Mouse (Mus musculus): ENCODE results near the gene Abt1.

Gene Abt1

GRCm38 (mm10) chr13:23438521-23438920, 14.9 kb upstream of the Abt1 start:
- DNase-seq (ENCODE audit: low spot score in 2 of 2) = peak in 1 of 2 experiments; percentile 40

GRCm38 (mm10) chr13:23437908-23438307, 14.2 kb upstream of the Abt1 start:
- DNase-seq (ENCODE audit: low spot score in 2 of 2) = peak; percentile 82 to 88

- DNase-seq (ENCODE audit: low spot score in 2 of 2) = peak; percentile 34 to 64
Measured at GRCm38 (mm10) chr13:23436861-23437822, 13.5 kb upstream of the Abt1 start.

- peak; percentile 38 to 61 for DNase-seq (ENCODE audit: low spot score in 2 of 2)
Measured at GRCm38 (mm10) chr13:23436231-23436661, 12.6 kb upstream of the Abt1 start.

- DNase-seq (ENCODE audit: low spot score in 2 of 2) = no peak
Measured at GRCm38 (mm10) chr13:23435676-23436075, 12.0 kb upstream of the Abt1 start.

GRCm38 (mm10) chr13:23435241-23435640, 11.6 kb upstream of the Abt1 start:
- no peak for DNase-seq (ENCODE audit: low spot score in 2 of 2)

- DNase-seq (ENCODE audit: low spot score in 2 of 2) = no peak
Measured at GRCm38 (mm10) chr13:23434426-23434825, 10.8 kb upstream of the Abt1 start.

- no peak for DNase-seq (ENCODE audit: low spot score in 2 of 2)
Measured at GRCm38 (mm10) chr13:23433801-23434200, 10.1 kb upstream of the Abt1 start.

- DNase-seq (ENCODE audit: low spot score in 2 of 2) = no peak
Measured at GRCm38 (mm10) chr13:23433206-23433605, 9.5 kb upstream of the Abt1 start.

GRCm38 (mm10) chr13:23432562-23433201, 9.0 kb upstream of the Abt1 start:
- peak; percentile 93 to 95 for DNase-seq (ENCODE audit: low spot score in 2 of 2)

- peak; percentile 73 to 81 for DNase-seq (ENCODE audit: low spot score in 2 of 2)
Measured at GRCm38 (mm10) chr13:23431351-23431771, 7.7 kb upstream of the Abt1 start.

GRCm38 (mm10) chr13:23430734-23431133, 7.1 kb upstream of the Abt1 start:
- peak; percentile 72 to 75 for DNase-seq (ENCODE audit: low spot score in 2 of 2)

GRCm38 (mm10) chr13:23429771-23430380, 6.2 kb upstream of the Abt1 start:
- no peak for DNase-seq (ENCODE audit: low spot score in 2 of 2)

GRCm38 (mm10) chr13:23428166-23428993, 4.7 kb upstream of the Abt1 start:
- DNase-seq (ENCODE audit: low spot score in 2 of 2) = no peak

GRCm38 (mm10) chr13:23427401-23427910, 3.8 kb upstream of the Abt1 start:
- no peak for DNase-seq (ENCODE audit: low spot score in 2 of 2)

- DNase-seq (ENCODE audit: low spot score in 2 of 2) = no peak
Measured at GRCm38 (mm10) chr13:23426922-23427321, 3.3 kb upstream of the Abt1 start.

GRCm38 (mm10) chr13:23426335-23426734, 2.7 kb upstream of the Abt1 start:
- no peak for DNase-seq (ENCODE audit: low spot score in 2 of 2)

- peak; percentile 41 to 67 for DNase-seq (ENCODE audit: low spot score in 2 of 2)
Measured at GRCm38 (mm10) chr13:23425505-23425904, 1.8 kb upstream of the Abt1 start.

GRCm38 (mm10) chr13:23424494-23425325, 1.0 kb upstream of the Abt1 start:
- peak; percentile 89 to 91 for DNase-seq (ENCODE audit: low spot score in 2 of 2)

- no peak for DNase-seq (ENCODE audit: low spot score in 2 of 2)
Measured at GRCm38 (mm10) chr13:23424052-23424380, 350 bp upstream of the Abt1 start.
